Mouse (Mus musculus) brain, embryonic 14.5 days (tissue): Measurements from ENCODE around the gene Map2k2.

Source experiments
- CTCF ChIP-seq: fragments of 200-500 bp; IDR thresholded peaks from 2 replicates; pipeline ENCODE4 v1.5.1; 2012; ENCODE audit warnings: inconsistent platforms, mild to moderate bottlenecking, moderate library complexity, borderline replicate concordance; ENCODE audit not compliant: insufficient read depth, insufficient read length; ENCODE audit errors: extremely low read depth
- POLR2A ChIP-seq: fragments of 200-500 bp; IDR thresholded peaks from 2 replicates; pipeline ENCODE4 v1.6.1; 2012; ENCODE audit warnings: mild to moderate bottlenecking, inconsistent platforms, borderline replicate concordance; ENCODE audit not compliant: poor library complexity, insufficient read depth, insufficient read length, severe bottlenecking; ENCODE audit errors: extremely low read depth

DNA sequence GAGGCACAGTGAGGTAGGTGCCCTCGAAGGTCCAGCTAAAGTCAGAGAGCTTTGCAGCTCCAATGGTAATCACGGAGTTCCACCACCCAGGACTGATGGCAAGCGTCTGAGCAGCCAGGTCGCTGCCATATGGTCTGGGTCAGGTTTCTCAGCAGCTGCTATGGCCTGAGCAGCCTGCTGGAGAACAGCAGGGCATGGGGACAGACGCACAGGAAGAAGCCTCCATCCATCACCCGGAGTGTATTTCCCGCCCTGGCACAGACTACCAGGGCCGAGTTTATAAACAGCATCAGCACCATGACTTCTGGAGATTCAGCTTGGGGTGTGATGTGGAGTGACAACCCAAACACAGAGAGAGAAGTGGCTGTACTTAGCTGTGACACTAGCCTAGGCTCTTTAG is 59.4 kb downstream of the Map2k2 start:
- TF ChIP-seq CTCF (no peak), POLR2A (no peak)
